Mouse (Mus musculus) intestine, postnatal 0 days (tissue): ENCODE measurements around the gene Prpf40b. TPM values are rescaled to one million over a fixed set of nuclear protein-coding genes. Genes with fewer than 3 reads are reported as not detected.

ENCODE experiments used
- ATAC-seq: fragments of 200-750 bp; cut with Nextera tagmentation; 2 replicates; pipeline ENCODE4 v1.8.0; 2017; ENCODE audit warnings: mild to moderate bottlenecking, moderate TSS enrichment, moderate library complexity
- H3K27ac ChIP-seq: fragments of 300-500 bp; sonication (generic); 2 replicates; pipeline ENCODE4 v1.5.1; 2014; ENCODE audit warnings: mild to moderate bottlenecking, low read depth, low read length, moderate library complexity
- H3K27me3 ChIP-seq: fragments of 300-500 bp; sonication (generic); replicated peaks from 2 replicates; pipeline ENCODE4 v1.6.1; 2014; ENCODE audit warnings: low read length, mixed read lengths; ENCODE audit not compliant: control insufficient read depth, insufficient read depth
- H3K36me3 ChIP-seq: fragments of 300-500 bp; sonication (generic); 2 replicates; pipeline ENCODE4 v1.6.1; 2014; ENCODE audit warnings: mild to moderate bottlenecking, moderate library complexity; ENCODE audit not compliant: control insufficient read depth, insufficient read depth
- H3K4me1 ChIP-seq: fragments of 300-500 bp; sonication (generic); replicated peaks from 2 replicates; pipeline ENCODE4 v1.6.1; 2014; ENCODE audit warnings: antibody characterized with exemption, low read length, mixed read lengths; ENCODE audit not compliant: control insufficient read depth, insufficient read depth
- H3K4me2 ChIP-seq: fragments of 300-500 bp; sonication (generic); replicated peaks from 2 replicates; pipeline ENCODE4 v1.6.1; 2014; ENCODE audit warnings: low read depth, mild to moderate bottlenecking, moderate library complexity
- H3K4me3 ChIP-seq: fragments of 300-500 bp; sonication (generic); 2 replicates; pipeline ENCODE4 v1.5.1; 2014; ENCODE audit warnings: low read depth, low read length
- H3K9ac ChIP-seq: fragments of 300-500 bp; sonication (generic); 2 replicates; pipeline ENCODE4 v1.6.1; 2014; ENCODE audit warnings: mild to moderate bottlenecking, low read depth, low read length
- H3K9me3 ChIP-seq: fragments of 300-500 bp; sonication (generic); 2 replicates; pipeline ENCODE4 v1.6.1; 2016; ENCODE audit warnings: mixed run types; ENCODE audit not compliant: control insufficient read depth
- CTCF ChIP-seq: sonication (generic); IDR thresholded peaks from 2 replicates; pipeline ENCODE4 v1.5.1; 2016; ENCODE audit warnings: low read depth, mild to moderate bottlenecking, control low read depth, antibody characterized with exemption, moderate library complexity
- WGBS: fragments of 180-500 bp; shearing (Covaris S2); extraction: QIAGEN DNeasy Blood & Tissue Kit; methylation state at CpG from one replicate; pipeline ENCODE4 v1.1.7; 2014; 5-methylcytosine and 5-hydroxymethylcytosine counted together
- polyA plus RNA-seq: library from polyadenylated mRNA; unstranded; fragments of >200 nt; fragmentation: Nextera tagmentation; extraction: Ambion mirVana; gene quantifications from 2 replicates; pipeline ENCODE4 v1.2.1, GENCODE M21; 2015

Gene Prpf40b
- polyA plus RNA-seq, 1 experiment from 2014 or later, result 10.8 TPM

DNA sequence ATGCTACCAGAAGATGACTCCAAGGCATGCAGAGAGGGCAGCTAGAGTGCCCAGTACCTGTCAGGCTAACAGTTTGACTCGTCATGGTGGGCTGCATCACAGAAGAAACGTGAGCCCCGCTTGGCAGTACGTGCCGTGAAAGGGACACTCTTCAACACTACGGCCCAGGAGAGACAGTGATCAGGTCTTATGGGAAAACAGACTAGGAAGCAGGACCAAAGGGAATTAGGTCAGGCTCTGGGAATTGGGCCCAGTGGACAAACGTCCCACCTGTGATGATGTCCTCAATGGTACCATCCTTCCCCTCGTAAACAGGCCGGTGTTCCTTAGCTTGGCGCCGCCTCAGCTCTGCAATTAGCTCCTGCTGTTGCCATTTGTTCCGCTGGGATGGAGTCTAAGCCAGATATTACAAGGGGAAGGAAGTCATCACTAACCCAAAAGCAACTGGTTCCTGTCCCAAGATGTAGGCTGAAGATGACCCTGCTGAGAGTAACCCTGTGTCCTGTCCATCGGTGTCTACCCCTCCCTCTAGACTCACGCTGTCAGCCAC lies 24.0 kb downstream of the Prpf40b start:
- peaks cover 67% of the 10 kb centered on the region for H3K36me3 ChIP-seq
- no peak overlapping the region for H3K9ac ChIP-seq

DNA sequence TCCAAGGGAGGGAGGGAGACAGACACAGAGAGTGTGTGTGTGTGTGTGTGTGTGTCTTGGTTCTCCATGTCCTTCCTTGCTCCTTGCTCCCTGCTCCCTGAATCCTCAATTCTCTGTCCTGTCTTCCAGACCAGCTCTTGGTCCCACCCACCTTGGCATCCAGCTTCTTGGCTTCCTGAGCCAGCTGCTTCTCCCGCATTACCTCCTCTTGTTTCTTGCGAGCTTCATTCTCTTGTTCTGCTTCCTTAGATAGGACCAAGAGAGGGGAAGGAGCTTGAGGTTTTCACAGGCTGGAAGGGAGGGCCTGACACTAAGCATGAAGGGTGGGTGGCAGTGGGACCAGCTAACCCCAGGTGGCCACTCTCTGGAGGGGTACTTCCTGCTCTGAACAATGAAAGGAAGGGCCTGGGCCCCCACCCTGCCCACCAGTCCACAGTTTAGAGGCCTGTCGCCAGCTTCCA lies 24.6 kb downstream of the Prpf40b start:
- Histone ChIP-seq H3K27me3 (no peaks in the 10 kb centered on the region), H3K4me3 (no peak overlapping the region), H3K27ac (peak overlapping the region; percentile 60), H3K4me1 (no peaks in the 10 kb centered on the region), H3K36me3 (peaks cover 67% of the 10 kb centered on the region), H3K9me3 (no peaks in the 10 kb centered on the region), H3K4me2 (no peak overlapping the region), H3K9ac (no peak overlapping the region)
- ATAC-seq, result no peak
- WGBS, result 55% methylated on average over 3 of the region's 3 CpGs
- no peak for TF ChIP-seq CTCF

More for the DNA sequence above, 24.0 kb downstream of the Prpf40b start:
- peak overlapping the region; percentile 60; the same call in 1 of the 2 replicates for H3K27ac ChIP-seq
- H3K9me3 ChIP-seq, result no peaks in the 10 kb centered on the region
- H3K4me3 ChIP-seq, result no peak overlapping the region
- no peak overlapping the region for H3K4me2 ChIP-seq
- no peak for ATAC-seq
- H3K27me3 ChIP-seq, result no peaks in the 10 kb centered on the region
- no peak for TF ChIP-seq CTCF
- H3K4me1 ChIP-seq, result no peaks in the 10 kb centered on the region
- 83% methylated on average over 14 of the region's 14 CpGs for WGBS

DNA sequence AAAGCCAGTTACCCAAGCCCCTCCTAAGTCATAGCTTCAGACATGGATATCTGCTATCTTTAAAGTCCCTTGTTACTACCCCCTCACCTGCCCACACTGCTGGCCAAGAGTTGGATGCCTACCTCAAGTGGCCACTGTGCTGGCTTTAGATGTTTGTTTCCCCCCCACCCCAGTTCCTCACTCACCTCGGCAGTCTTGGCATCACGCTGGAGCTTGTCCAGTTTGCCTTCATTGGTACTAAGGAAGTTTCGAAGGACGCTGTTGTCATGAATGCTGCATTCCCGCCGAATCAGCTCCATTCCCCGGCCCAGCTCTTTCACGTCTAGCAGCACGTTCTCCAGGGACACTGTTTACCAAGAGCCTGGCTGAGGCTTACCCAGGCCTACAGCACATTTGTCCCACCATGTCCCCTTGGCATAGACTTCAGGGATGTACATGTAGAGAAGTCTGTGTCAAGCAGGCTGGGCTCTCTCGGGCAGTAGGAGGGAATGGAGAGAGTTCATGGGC lies 25.3 kb downstream of the Prpf40b start:
- peaks cover 63% of the 10 kb centered on the region; the same call in 1 of the 2 replicates for H3K36me3 ChIP-seq

DNA sequence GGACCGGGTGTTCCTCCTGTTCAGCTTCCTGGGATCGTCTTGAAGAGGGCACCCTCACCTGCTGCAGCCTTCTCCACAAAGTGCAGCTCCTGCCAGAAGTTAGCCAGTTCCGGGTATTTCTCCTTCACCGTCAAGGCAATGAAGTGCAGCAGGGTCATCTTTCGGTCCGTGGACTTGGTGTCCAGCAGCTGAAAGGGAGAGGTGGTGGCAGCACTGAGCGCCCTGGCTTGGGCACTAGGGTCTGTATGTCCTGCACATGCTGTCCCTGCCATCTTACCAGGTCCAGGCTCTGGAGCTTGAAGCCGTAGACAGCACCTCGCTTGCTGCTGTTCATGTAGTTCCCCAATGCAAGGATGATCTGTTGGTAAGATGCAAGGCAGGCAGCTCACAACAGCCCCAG lies 26.1 kb downstream of the Prpf40b start:
- H3K27me3 ChIP-seq, result no peaks in the 10 kb centered on the region
- peaks cover 57% of the 10 kb centered on the region; the same call in 1 of the 2 replicates for H3K36me3 ChIP-seq
- H3K4me1 ChIP-seq, result no peaks in the 10 kb centered on the region
- no peak for ATAC-seq
- no peak overlapping the region for H3K4me3 ChIP-seq
- no peaks in the 10 kb centered on the region for H3K9me3 ChIP-seq
- TF ChIP-seq CTCF, result no peak
- 85% methylated on average over 9 of the region's 9 CpGs for WGBS
- H3K4me2 ChIP-seq, result no peak overlapping the region
- no peak overlapping the region for H3K9ac ChIP-seq
- no peak overlapping the region for H3K27ac ChIP-seq

More for the DNA sequence above, 25.3 kb downstream of the Prpf40b start:
- Histone ChIP-seq H3K27ac (no peak overlapping the region; the same call in 1 of the 2 replicates), H3K4me3 (no peak overlapping the region), H3K4me2 (no peak overlapping the region), H3K27me3 (no peaks in the 10 kb centered on the region), H3K4me1 (no peaks in the 10 kb centered on the region), H3K9ac (no peak overlapping the region), H3K9me3 (no peaks in the 10 kb centered on the region)
- no peak for TF ChIP-seq CTCF
- no peak for ATAC-seq
- 78% methylated on average over 10 of the region's 10 CpGs for WGBS

DNA sequence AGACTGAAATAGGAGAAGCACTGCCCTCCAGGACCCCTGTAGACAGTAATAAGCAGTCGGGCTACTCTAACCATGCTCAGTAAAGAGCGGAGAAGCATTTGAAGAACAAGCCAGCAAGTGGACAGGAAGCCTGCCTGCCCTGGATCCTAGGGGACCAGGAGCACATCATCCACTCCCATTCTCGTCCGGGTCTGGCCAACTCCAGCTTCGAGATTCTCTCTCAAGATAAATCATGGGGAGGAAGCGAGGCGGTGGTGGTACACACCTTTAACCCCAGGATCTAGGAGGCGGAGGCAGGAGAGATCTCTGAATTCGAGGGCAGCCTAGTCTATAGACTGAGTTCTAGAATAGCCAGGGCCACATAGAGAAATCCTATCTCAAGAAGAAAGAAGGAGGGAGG lies 29.3 kb downstream of the Prpf40b start:
- Histone ChIP-seq H3K4me1 (no peaks in the 10 kb centered on the region), H3K27ac (no peak overlapping the region), H3K9me3 (no peaks in the 10 kb centered on the region), H3K9ac (no peak overlapping the region), H3K27me3 (no peaks in the 10 kb centered on the region), H3K4me3 (no peak overlapping the region), H3K36me3 (peaks cover 39% of the 10 kb centered on the region; the same call in 1 of the 2 replicates), H3K4me2 (no peak overlapping the region)
- no peak for ATAC-seq
- WGBS, result 77% methylated on average over 9 of the region's 9 CpGs
- TF ChIP-seq CTCF, result no peak

DNA sequence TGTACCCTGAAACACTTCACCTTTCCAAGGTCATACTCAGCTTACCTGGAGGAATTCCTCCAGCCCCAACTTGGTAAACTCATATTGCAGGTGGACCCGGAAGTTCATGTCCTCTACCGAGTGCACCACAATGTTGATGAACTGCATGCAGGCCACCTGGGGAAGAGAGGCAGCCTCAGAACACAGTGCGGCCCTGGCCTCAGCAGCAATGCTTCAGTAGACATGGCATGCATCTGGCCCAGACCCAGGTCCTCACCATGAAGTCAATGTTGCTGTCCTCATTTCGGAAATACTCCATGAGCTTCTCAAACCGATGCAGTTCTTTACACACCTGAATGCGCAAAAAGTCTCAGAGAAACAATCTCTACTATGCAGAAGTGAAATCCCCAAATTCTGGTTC lies 30.7 kb downstream of the Prpf40b start:
- Histone ChIP-seq H3K9me3 (no peaks in the 10 kb centered on the region), H3K4me1 (no peaks in the 10 kb centered on the region), H3K4me2 (no peak overlapping the region), H3K27ac (no peak overlapping the region), H3K27me3 (no peaks in the 10 kb centered on the region), H3K36me3 (peaks cover 35% of the 10 kb centered on the region; the same call in 1 of the 2 replicates), H3K4me3 (no peak overlapping the region), H3K9ac (no peak overlapping the region)
- TF ChIP-seq CTCF, result no peak
- ATAC-seq, result no peak
- WGBS, result 88% methylated on average over 6 of the region's 6 CpGs
